In genomic region chr7:118251392-118252170, GRCm38 (mm10) we compare ENCODE assay signal across 13 mouse cellular contexts. TPM values are rescaled to one million over a fixed set of nuclear protein-coding genes. Genes with fewer than 3 reads are reported as not detected.
A peak's percentile ranks its signal among the peaks of the same experiment; 100 is the strongest.
DNase-seq lines count a peak whose midpoint lies in the region; ATAC-seq and TF ChIP-seq lines count a peak whose summit lies in the region.
"Had no signal": no experiment of that assay in that cellular context is flagged by ENCODE, and none has a peak within 500 bp of the region (broad histone marks: within the 10 kb centered on the region; RNA-seq: fewer than 3 reads in every experiment).

No protein-coding gene starts in this region.

- peak; percentile 83 for DNase-seq in heart, adult 11 months
- DNase-seq in heart, postnatal 25 days (ENCODE audit: low spot score), result no peak
- DNase-seq in 3134 (ENCODE audit: extremely low read depth, insufficient read length, low spot score), result peak; percentile 69
- peak; percentile 58 for DNase-seq in adipocyte (ENCODE audit: low spot score)
- no peak for DNase-seq in thymus, adult 2 months
- no peak for DNase-seq in spleen, postnatal 14 days (ENCODE audit: low spot score in 2 of 2)
- no peak for DNase-seq in midbrain, embryonic 11.5 days (ENCODE audit: low spot score, missing footprints)
- DNase-seq: spleen, adult 18-20 months; thymus, postnatal 4 days had no signal

- no peaks in the 10 kb centered on the region for H3K36me3 ChIP-seq in heart, embryonic 13.5 days
- H3K36me3 ChIP-seq in thymus, adult 2 months (ENCODE audit: control insufficient read depth, insufficient read depth, low read length), result no peaks in the 10 kb centered on the region
- no peaks in the 10 kb centered on the region for H3K36me3 ChIP-seq in midbrain, embryonic 11.5 days (ENCODE audit: control insufficient read depth, insufficient read depth, low read length)
- H3K36me3 ChIP-seq: forebrain, embryonic 12.5 days; neural tube, embryonic 13.5 days had no signal

- no peak for ATAC-seq in heart, embryonic 13.5 days (ENCODE audit: extremely low read depth, insufficient number of reproducible peaks, low FRiP score, low TSS enrichment)
- no peak for ATAC-seq in midbrain, embryonic 11.5 days (ENCODE audit: low FRiP score)

- no peak overlapping the region for H3K9ac ChIP-seq in heart, embryonic 13.5 days
- H3K9ac ChIP-seq in midbrain, embryonic 11.5 days (ENCODE audit: low read length), result no peak overlapping the region
- H3K9ac ChIP-seq: forebrain, embryonic 12.5 days; neural tube, embryonic 13.5 days had no signal

- H3K4me3 ChIP-seq in heart, embryonic 13.5 days, result no peak overlapping the region
- no peak overlapping the region for H3K4me3 ChIP-seq in thymus, adult 2 months (ENCODE audit: control insufficient read depth, insufficient read depth, low read length)
- no peak overlapping the region for H3K4me3 ChIP-seq in midbrain, embryonic 11.5 days (ENCODE audit: low read depth, low read length)
- H3K4me3 ChIP-seq: forebrain, embryonic 12.5 days; neural tube, embryonic 13.5 days had no signal

- no peak for TF ChIP-seq POLR2A in thymus, adult 2 months (IDR thresholded peaks at IDR 0.05; ENCODE audit: control insufficient read depth, extremely low read depth, insufficient read depth, low read length, poor library complexity)

- H3K4me2 ChIP-seq in heart, embryonic 13.5 days, result no peak overlapping the region
- no peak overlapping the region for H3K4me2 ChIP-seq in midbrain, embryonic 11.5 days
- H3K4me2 ChIP-seq: forebrain, embryonic 12.5 days; neural tube, embryonic 13.5 days had no signal

- 97% methylated on average over 2 of the region's 2 CpGs for WGBS in heart, embryonic 13.5 days
- 100% methylated on average over 2 of the region's 2 CpGs for WGBS in thymus, adult 2 months
- 93% methylated on average over 2 of the region's 2 CpGs for WGBS in midbrain, embryonic 11.5 days

- intact Hi-C loops in heart, postnatal 25 days (cut with DNase I), result no loop called here

- TF ChIP-seq CTCF in thymus, adult 2 months (IDR thresholded peaks at IDR 0.05; ENCODE audit: borderline replicate concordance, control insufficient read depth, extremely low read depth, insufficient read depth, low read length, poor library complexity), result no peak

- H3K27me3 ChIP-seq in heart, embryonic 13.5 days (replicated peaks), result no peaks in the 10 kb centered on the region
- no peaks in the 10 kb centered on the region for H3K27me3 ChIP-seq in thymus, adult 2 months (ENCODE audit: control insufficient read depth, insufficient read depth, low read length)
- no peaks in the 10 kb centered on the region for H3K27me3 ChIP-seq in midbrain, embryonic 11.5 days (ENCODE audit: control insufficient read depth, insufficient read depth, low read length)
- H3K27me3 ChIP-seq: forebrain, embryonic 12.5 days; neural tube, embryonic 13.5 days had no signal

- peak overlapping the region; percentile 88 for H3K27ac ChIP-seq in heart, embryonic 13.5 days (replicated peaks)
- no peak overlapping the region for H3K27ac ChIP-seq in thymus, adult 2 months (ENCODE audit: control insufficient read depth, insufficient read depth, low read length)
- no peak overlapping the region for H3K27ac ChIP-seq in midbrain, embryonic 11.5 days (ENCODE audit: low read depth, low read length)
- H3K27ac ChIP-seq: forebrain, embryonic 12.5 days; kidney, postnatal 0 days; neural tube, embryonic 13.5 days had no signal

- H3K4me1 ChIP-seq in heart, embryonic 13.5 days, result peaks cover 23% of the 10 kb centered on the region
- peaks cover 26% of the 10 kb centered on the region for H3K4me1 ChIP-seq in thymus, adult 2 months (replicated peaks; ENCODE audit: control insufficient read depth, insufficient read depth, low read length)
- H3K4me1 ChIP-seq in midbrain, embryonic 11.5 days (ENCODE audit: control insufficient read depth, insufficient read depth, low read length), result no peaks in the 10 kb centered on the region

- no peaks in the 10 kb centered on the region for H3K9me3 ChIP-seq in heart, embryonic 13.5 days
- H3K9me3 ChIP-seq in midbrain, embryonic 11.5 days (ENCODE audit: control insufficient read depth, low read length), result no peaks in the 10 kb centered on the region
- H3K9me3 ChIP-seq: forebrain, embryonic 12.5 days; neural tube, embryonic 13.5 days had no signal

RNA-seq across cellular contexts. Expression of gene Smg1, which starts 8.1 kb away (rescaled TPM):
- 10 to 100 TPM; 35.9 to 41.0 TPM for total RNA-seq in heart, postnatal 25 days (2021)
- polyA plus RNA-seq in heart, embryonic 13.5 days (2015; fragmentation: Nextera tagmentation; extraction: Ambion mirVana), result 9.3 and 10.1 TPM in 2 replicates
- polyA plus RNA-seq in thymus, adult 2 months (2012; rRNA removed), result 83.7 and 107 TPM in 2 replicates
- polyA plus RNA-seq in midbrain, embryonic 11.5 days (2014; fragmentation: Nextera tagmentation; extraction: Ambion mirVana), result 17.4 and 19.1 TPM in 2 replicates

Comparison
In these comparisons a context has a peak if more than half of its experiments do, and no peak if none do; other contexts are left out.
1. DNase-seq: peak in heart, adult 11 months (single experiment), 3134 (single experiment) and adipocyte (single experiment); none in heart, postnatal 25 days (single experiment), thymus, adult 2 months (single experiment), spleen, postnatal 14 days (0 of 2) and midbrain, embryonic 11.5 days (single experiment).